Mouse (Mus musculus) kidney, adult 2 months (tissue): ENCODE results near the gene Ctla4.

ENCODE experiments used
- CTCF ChIP-seq: fragments of 200-500 bp; conservative IDR thresholded peaks from 2 replicates; pipeline ENCODE4 v1.5.1; 2011; ENCODE audit warnings: low read depth, mild to moderate bottlenecking, control low read depth, low read length, moderate library complexity, mixed read lengths; ENCODE audit not compliant: insufficient read depth, insufficient read length
- POLR2A ChIP-seq: fragments of 200-500 bp; IDR thresholded peaks from one replicate; pipeline ENCODE4 v1.6.1; 2011; ENCODE audit warnings: low read depth, low read length, control low read depth

- TF ChIP-seq POLR2A, result no peak
- TF ChIP-seq CTCF, result no peak
These were observed 2.2 kb upstream of the Ctla4 start for GRCm38 (mm10) chr1:60884611-60885010.
